Mouse (Mus musculus) cerebellum, adult 2 months (tissue): ENCODE results near the gene Kcnd3.
A peak's percentile ranks its signal among the peaks of the same experiment; 100 is the strongest.

Experiments used
- CTCF ChIP-seq: fragments of 200-500 bp; IDR thresholded peaks from 2 replicates; pipeline ENCODE4 v1.5.1; 2011; ENCODE audit warnings: low read depth, mild to moderate bottlenecking, control low read depth, low read length, moderate library complexity, borderline replicate concordance; ENCODE audit not compliant: insufficient read depth
- POLR2A ChIP-seq: fragments of 200-500 bp; IDR thresholded peaks from 2 replicates; pipeline ENCODE4 v1.6.1; 2011; ENCODE audit warnings: low read length, control low read depth, borderline replicate concordance; ENCODE audit not compliant: insufficient read depth

GRCm38 (mm10) chr3:105451627-105452555 lies at the start of gene Kcnd3:
- no peak for TF ChIP-seq CTCF
- 0 out of 2 replicates have a peak, but pooled peaks have one; percentile 10 for TF ChIP-seq POLR2A
